Mouse (Mus musculus) liver, postnatal 0 days (tissue): Measurements from ENCODE around the gene Nkx1-1. TPM values are rescaled to one million over a fixed set of nuclear protein-coding genes. Genes with fewer than 3 reads are reported as not detected.

ENCODE experiments used
- ATAC-seq: fragments of 200-750 bp; cut with Nextera tagmentation; 2 replicates; pipeline ENCODE4 v1.8.0; 2017; ENCODE audit warnings: mild to moderate bottlenecking, moderate library complexity
- DNase-seq: peaks from one replicate; pipeline ENCODE4 v3.0.0-alpha.2; 2016
- H3K27ac ChIP-seq: fragments of 300-500 bp; sonication (generic); 2 replicates; pipeline ENCODE4 v1.5.1; 2014; ENCODE audit warnings: antibody characterized with exemption, moderate library complexity, mild to moderate bottlenecking, low read depth
- H3K27me3 ChIP-seq: fragments of 300-500 bp; sonication (generic); 2 replicates; pipeline ENCODE4 v1.6.1; 2014; ENCODE audit warnings: low read length, control low read depth, mixed read lengths; ENCODE audit not compliant: insufficient read depth
- H3K36me3 ChIP-seq: fragments of 300-500 bp; sonication (generic); replicated peaks from 2 replicates; pipeline ENCODE4 v1.6.1; 2014; ENCODE audit warnings: mild to moderate bottlenecking, control low read depth, low read length, moderate library complexity, mixed read lengths; ENCODE audit not compliant: insufficient read depth
- H3K4me1 ChIP-seq: fragments of 300-500 bp; sonication (generic); 2 replicates; pipeline ENCODE4 v1.6.1; 2014; ENCODE audit warnings: antibody characterized with exemption, mild to moderate bottlenecking, control low read depth; ENCODE audit not compliant: insufficient read depth
- H3K4me2 ChIP-seq: fragments of 300-500 bp; sonication (generic); 2 replicates; pipeline ENCODE4 v1.6.1; 2014; ENCODE audit warnings: low read depth, mild to moderate bottlenecking, low read length, moderate library complexity, mixed read lengths
- H3K4me3 ChIP-seq: fragments of 300-500 bp; sonication (generic); 2 replicates; pipeline ENCODE4 v1.5.1; 2014; ENCODE audit warnings: low read depth, low read length
- H3K9ac ChIP-seq: fragments of 300-500 bp; sonication (generic); replicated peaks from 2 replicates; pipeline ENCODE4 v1.6.1; 2014; ENCODE audit warnings: mild to moderate bottlenecking, moderate library complexity
- H3K9me3 ChIP-seq: fragments of 300-500 bp; sonication (generic); 2 replicates; pipeline ENCODE4 v1.6.1; 2016; ENCODE audit warnings: mild to moderate bottlenecking, control low read depth, low read length, mixed read lengths
- CTCF ChIP-seq: sonication (generic); IDR thresholded peaks from 2 replicates; pipeline ENCODE4 v1.5.1; 2016; ENCODE audit warnings: antibody characterized with exemption, low read depth
- EP300 ChIP-seq: IDR thresholded peaks from 2 replicates; pipeline ENCODE4 v1.6.1; 2016; ENCODE audit warnings: antibody characterized with exemption, low read depth, mild to moderate bottlenecking
- WGBS: fragments of 180-500 bp; shearing (Covaris S2); extraction: QIAGEN DNeasy Blood & Tissue Kit; methylation state at CpG from one replicate; pipeline ENCODE4 v1.1.7; 2014; ENCODE audit not compliant: insufficient replicate concordance; 5-methylcytosine and 5-hydroxymethylcytosine counted together
- polyA plus RNA-seq: library from polyadenylated mRNA; unstranded; fragments of >200 nt; fragmentation: Nextera tagmentation; extraction: Ambion mirVana; gene quantifications from 2 replicates; pipeline ENCODE4 v1.2.1, GENCODE M21; 2015

Gene Nkx1-1
- polyA plus RNA-seq, 1 experiment from 2014 or later = not detected

DNA sequence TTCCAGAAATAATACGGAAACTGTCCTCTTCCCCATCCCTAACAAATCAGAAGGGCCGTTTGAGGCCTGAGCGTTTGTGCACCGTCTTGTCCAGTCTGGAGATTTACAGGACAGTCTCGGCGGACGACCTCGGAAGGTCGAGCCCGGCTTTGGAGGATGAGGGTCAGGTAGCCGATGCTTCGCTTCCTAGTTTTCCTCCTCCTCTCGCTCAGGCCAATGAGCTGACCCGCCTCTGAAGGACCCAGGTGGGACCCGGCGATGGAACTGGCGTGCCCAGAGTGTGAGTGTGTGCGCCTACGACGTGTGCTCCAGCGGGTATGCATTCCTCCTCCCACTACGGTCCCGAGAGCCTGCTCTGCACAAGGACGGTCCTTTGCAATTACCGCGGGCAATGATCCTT is 1.4 kb upstream of the Nkx1-1 start:
- Histone ChIP-seq H3K4me2 (no peak overlapping the region), H3K27me3 (peaks cover 86% of the 10 kb centered on the region), H3K9ac (no peak overlapping the region), H3K4me1 (peaks cover 3% of the 10 kb centered on the region; the same call in 1 of the 2 replicates), H3K4me3 (no peak overlapping the region), H3K36me3 (no peaks in the 10 kb centered on the region), H3K27ac (no peak overlapping the region), H3K9me3 (no peaks in the 10 kb centered on the region)
- TF ChIP-seq CTCF = no peak
- no peak for TF ChIP-seq EP300
- WGBS = 6% methylated on average over 26 of the region's 26 CpGs
- ATAC-seq (no peak), DNase-seq (no peak)

DNA sequence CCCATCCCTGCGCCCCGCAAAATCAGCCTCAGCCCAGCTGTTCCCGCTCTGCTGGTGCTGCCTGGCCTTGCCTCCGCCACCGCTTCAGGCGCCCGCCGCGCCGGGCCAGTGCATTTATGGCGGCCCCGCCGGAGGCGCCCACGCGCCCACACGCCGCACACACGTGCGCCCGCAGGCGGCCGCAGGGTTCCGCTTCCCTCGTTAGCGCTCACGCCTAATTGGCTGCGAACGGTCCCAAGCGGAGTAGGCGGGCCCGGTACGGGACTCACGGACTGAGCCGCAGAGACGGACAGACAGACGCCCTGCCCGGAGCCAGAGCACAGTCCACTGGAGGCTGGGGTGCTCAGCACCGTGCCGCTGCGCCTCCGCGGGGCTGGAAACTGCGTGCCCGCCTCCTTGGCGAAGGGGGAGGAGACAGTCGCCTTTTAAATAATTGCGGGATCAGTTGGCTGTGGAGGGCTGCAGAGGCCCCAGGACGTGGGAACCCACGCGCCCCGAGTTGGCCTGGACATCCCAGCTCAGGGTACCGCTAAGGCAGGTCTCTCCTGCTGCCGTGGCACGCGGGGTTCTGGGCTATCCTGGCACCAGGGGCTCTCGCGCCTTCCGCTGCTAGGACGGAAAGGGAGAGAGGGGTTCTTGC is 485 bp upstream of the Nkx1-1 start:
- WGBS = 3% methylated on average over 38 of the region's 60 CpGs
- no peaks in the 10 kb centered on the region for H3K36me3 ChIP-seq
- H3K9me3 ChIP-seq = no peaks in the 10 kb centered on the region
- H3K27ac ChIP-seq = no peak overlapping the region
- H3K4me2 ChIP-seq = peak overlapping the region; percentile 40; the same call in 1 of the 2 replicates
- H3K9ac ChIP-seq = no peak overlapping the region
- H3K27me3 ChIP-seq = peaks cover 93% of the 10 kb centered on the region
- TF ChIP-seq CTCF = no peak
- no peak for TF ChIP-seq EP300
- DNase-seq = no peak
- no peak for ATAC-seq
- peaks cover 3% of the 10 kb centered on the region; the same call in 1 of the 2 replicates for H3K4me1 ChIP-seq
- H3K4me3 ChIP-seq = peak overlapping the region; percentile 26; the same call in 1 of the 2 replicates

DNA sequence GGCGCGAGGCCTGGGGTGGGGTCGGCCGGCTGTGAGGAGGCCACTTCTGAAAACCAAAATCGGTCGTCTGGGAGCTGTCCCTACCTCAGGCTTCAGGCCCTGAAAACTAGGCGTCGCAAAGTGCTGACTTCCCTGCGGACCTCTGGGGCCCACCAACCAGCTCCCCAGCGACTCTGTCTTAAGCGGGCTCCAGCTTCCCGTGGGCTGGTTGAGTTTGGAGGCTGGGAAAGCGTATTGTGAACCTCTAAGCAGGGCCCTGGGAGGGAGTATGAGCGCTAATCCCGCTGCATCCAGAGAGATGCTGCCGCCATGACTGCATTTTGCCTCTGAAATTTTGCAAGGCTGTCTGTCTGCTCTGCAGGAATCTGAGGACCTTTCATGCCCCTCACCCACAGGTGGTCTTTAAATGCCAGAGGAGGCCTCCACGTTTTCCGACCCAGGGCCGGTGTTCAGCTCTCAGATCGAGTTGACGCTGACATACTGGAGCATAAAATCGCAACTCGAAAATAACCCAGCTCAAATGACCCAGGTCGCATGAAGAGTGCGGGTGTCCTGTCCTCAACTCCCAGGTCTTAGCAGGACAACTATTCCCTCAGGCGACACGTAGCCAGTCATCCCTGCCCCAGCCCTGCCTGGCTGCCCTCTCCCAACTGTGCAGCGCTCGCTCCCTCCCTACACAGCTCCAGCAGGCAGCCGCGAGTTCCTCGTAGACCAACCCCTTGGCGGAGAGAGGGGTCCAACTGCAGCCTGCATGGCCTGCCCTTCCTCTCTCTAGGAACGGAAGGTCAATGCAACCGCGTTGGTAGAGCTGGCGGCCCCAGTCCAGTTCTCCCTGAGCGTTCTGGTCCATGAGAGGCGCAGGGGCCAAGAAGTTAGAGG is 1.5 kb downstream of the Nkx1-1 start:
- ATAC-seq (no peak), DNase-seq (no peak)
- Histone ChIP-seq H3K36me3 (no peaks in the 10 kb centered on the region), H3K9me3 (no peaks in the 10 kb centered on the region), H3K9ac (no peak overlapping the region), H3K27ac (no peak overlapping the region), H3K27me3 (peaks cover 92% of the 10 kb centered on the region), H3K4me1 (peaks cover 3% of the 10 kb centered on the region; the same call in 1 of the 2 replicates), H3K4me3 (no peak overlapping the region), H3K4me2 (no peak overlapping the region)
- WGBS = 1% methylated on average over 39 of the region's 39 CpGs
- no peak for TF ChIP-seq CTCF
- TF ChIP-seq EP300 = no peak

DNA sequence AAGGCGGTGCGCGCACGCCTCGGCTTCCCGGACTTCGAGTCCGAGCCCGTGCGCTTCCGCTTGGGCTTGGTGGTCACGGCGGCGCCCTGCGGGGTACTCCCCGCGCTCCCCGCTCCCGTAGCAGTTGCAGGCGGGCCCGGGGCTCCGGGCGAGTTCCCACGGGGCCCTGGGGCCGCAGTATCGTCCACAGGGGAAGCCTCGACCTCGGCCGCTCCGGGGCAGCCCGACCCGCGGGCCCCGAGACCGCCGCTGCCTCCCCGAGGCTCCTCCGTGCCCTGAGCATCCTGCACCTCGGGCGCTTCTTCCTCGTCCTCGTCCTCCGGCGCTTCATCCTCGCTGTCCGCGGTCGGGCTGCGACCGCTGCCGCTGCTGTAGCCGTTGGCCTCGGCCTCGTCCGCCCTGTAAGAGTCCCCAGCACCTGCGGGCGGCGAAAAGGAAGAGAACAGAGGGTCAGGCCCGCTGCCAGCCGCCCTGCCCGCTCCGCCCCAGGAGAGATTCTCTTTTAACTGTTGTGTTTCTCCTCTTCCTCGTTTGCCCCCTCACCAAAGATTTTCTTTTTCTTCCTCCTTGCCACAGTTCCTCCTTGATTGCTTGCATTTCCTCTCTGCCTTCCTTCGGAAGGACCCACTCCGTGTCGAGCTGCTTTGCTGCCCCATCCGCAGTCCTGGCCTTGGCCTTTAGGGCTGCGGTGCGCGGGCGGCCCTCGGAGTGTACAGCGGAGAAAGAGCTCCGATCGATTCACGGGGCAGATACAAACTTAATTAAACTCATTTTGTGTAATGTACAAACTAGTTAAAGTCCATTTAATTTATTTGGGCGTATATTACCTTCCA is 2.4 kb downstream of the Nkx1-1 start:
- no peak for DNase-seq
- peak overlapping the region; percentile 29 for H3K4me2 ChIP-seq

DNA sequence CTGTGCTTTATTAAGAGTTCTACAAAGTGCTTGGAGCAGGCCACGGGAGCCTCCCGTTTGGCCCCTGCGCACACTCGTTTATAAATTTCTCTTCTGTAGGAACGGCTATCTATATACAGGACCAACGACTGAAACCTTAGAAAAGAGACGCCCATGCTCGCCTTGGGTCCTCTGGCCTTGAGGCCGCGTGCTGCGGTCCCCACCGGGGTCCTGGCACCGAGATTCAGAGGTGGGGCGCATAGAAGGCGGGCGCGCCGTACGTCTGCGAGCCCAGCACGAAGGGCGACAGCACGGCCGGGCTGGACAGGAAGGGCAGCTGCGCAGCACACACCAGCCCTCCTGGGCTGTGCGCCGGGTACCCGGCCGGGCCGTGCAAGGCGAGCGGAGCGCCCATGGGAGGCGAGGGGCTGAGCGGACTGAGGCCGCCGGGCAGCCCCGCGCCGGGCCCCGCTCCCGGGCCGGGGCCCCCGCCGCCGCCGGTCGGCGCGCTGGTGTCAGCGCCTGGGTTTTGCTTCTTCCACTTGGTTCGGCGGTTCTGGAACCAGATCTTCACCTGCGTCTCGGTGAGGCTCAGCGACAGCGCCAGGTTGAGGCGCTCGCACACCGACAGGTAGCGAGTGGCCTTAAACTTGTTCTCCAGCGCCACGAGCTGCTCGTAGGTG is 3.1 kb downstream of the Nkx1-1 start:
- no peak overlapping the region for H3K9ac ChIP-seq
- no peak overlapping the region for H3K27ac ChIP-seq
- TF ChIP-seq CTCF = no peak
- ATAC-seq = no peak
- peak overlapping the region; percentile 29 for H3K4me2 ChIP-seq
- H3K36me3 ChIP-seq = no peaks in the 10 kb centered on the region
- peaks cover 84% of the 10 kb centered on the region for H3K27me3 ChIP-seq
- peaks cover 3% of the 10 kb centered on the region; the same call in 1 of the 2 replicates for H3K4me1 ChIP-seq
- DNase-seq = no peak
- 4% methylated on average over 61 of the region's 64 CpGs for WGBS
- 0 out of 2 replicates have a peak overlapping the region, but pooled peaks have one; percentile 25 for H3K4me3 ChIP-seq
- H3K9me3 ChIP-seq = no peaks in the 10 kb centered on the region

More for the DNA sequence above, 2.4 kb downstream of the Nkx1-1 start:
- H3K4me1 ChIP-seq = peaks cover 3% of the 10 kb centered on the region; the same call in 1 of the 2 replicates
- H3K36me3 ChIP-seq = no peaks in the 10 kb centered on the region
- no peak overlapping the region for H3K9ac ChIP-seq
- H3K27ac ChIP-seq = no peak overlapping the region
- WGBS = 1% methylated on average over 71 of the region's 77 CpGs
- no peak for ATAC-seq
- H3K9me3 ChIP-seq = no peaks in the 10 kb centered on the region
- peaks cover 89% of the 10 kb centered on the region for H3K27me3 ChIP-seq
- H3K4me3 ChIP-seq = peak overlapping the region; percentile 25; the same call in 1 of the 2 replicates
- no peak for TF ChIP-seq EP300
- no peak for TF ChIP-seq CTCF
